Mouse (Mus musculus): ENCODE data around the gene Gm29776. TPM values are rescaled to one million over a fixed set of nuclear protein-coding genes. Genes with fewer than 3 reads are reported as not detected.

The Gm29776 gene
- polyA plus RNA-seq, 1 experiment from 2014 or later, result 0.15 TPM

GRCm38 (mm10) chr14:54676290-54676689, 22.3 kb downstream of the Gm29776 start:
- Histone ChIP-seq H3K36me3 (ENCODE audit: control insufficient read depth, insufficient read depth, low read length) (peaks cover 26% of the 10 kb centered on the region), H3K4me1 (ENCODE audit: control insufficient read depth, insufficient read depth, low read length) (no peaks in the 10 kb centered on the region), H3K9me3 (replicated peaks; ENCODE audit: control insufficient read depth, low read length, poor library complexity, severe bottlenecking) (no peaks in the 10 kb centered on the region), H3K27me3 (ENCODE audit: control insufficient read depth, insufficient read depth, low read depth, low read length) (no peaks in the 10 kb centered on the region), H3K27ac (ENCODE audit: low read length) (no peak overlapping the region), H3K9ac (ENCODE audit: low read depth, low read length) (no peak overlapping the region), H3K4me2 (ENCODE audit: low read length) (no peak overlapping the region), H3K4me3 (ENCODE audit: low read depth, low read length) (no peak overlapping the region)
- ATAC-seq, result no peak
- 91% methylated on average over 5 of the region's 5 CpGs for WGBS

- Histone ChIP-seq H3K4me3 (ENCODE audit: low read depth, low read length) (no peak overlapping the region), H3K9me3 (replicated peaks; ENCODE audit: control insufficient read depth, low read length, poor library complexity, severe bottlenecking) (no peaks in the 10 kb centered on the region), H3K36me3 (ENCODE audit: control insufficient read depth, insufficient read depth, low read length) (peaks cover 25% of the 10 kb centered on the region), H3K4me1 (ENCODE audit: control insufficient read depth, insufficient read depth, low read length) (no peaks in the 10 kb centered on the region), H3K27me3 (ENCODE audit: control insufficient read depth, insufficient read depth, low read depth, low read length) (no peaks in the 10 kb centered on the region), H3K9ac (ENCODE audit: low read depth, low read length) (no peak overlapping the region), H3K4me2 (ENCODE audit: low read length) (no peak overlapping the region), H3K27ac (ENCODE audit: low read length) (no peak overlapping the region)
- 87% methylated on average over 2 of the region's 2 CpGs for WGBS
- ATAC-seq, result no peak
Observed at GRCm38 (mm10) chr14:54674317-54674716, 24.3 kb downstream of the Gm29776 start.

GRCm38 (mm10) chr14:54669381-54669780, 29.3 kb downstream of the Gm29776 start:
- no peak overlapping the region for H3K4me3 ChIP-seq (ENCODE audit: low read depth, low read length)
- no peak for ATAC-seq
- H3K27ac ChIP-seq (ENCODE audit: low read length), result no peak overlapping the region
- no peaks in the 10 kb centered on the region for H3K9me3 ChIP-seq (replicated peaks; ENCODE audit: control insufficient read depth, low read length, poor library complexity, severe bottlenecking)
- no peak overlapping the region for H3K9ac ChIP-seq (ENCODE audit: low read depth, low read length)
- no peaks in the 10 kb centered on the region for H3K27me3 ChIP-seq (ENCODE audit: control insufficient read depth, insufficient read depth, low read depth, low read length)
- 83% methylated on average over 4 of the region's 4 CpGs for WGBS
- peaks cover 24% of the 10 kb centered on the region for H3K36me3 ChIP-seq (ENCODE audit: control insufficient read depth, insufficient read depth, low read length)
- no peak overlapping the region for H3K4me2 ChIP-seq (ENCODE audit: low read length)
- no peaks in the 10 kb centered on the region for H3K4me1 ChIP-seq (ENCODE audit: control insufficient read depth, insufficient read depth, low read length)

- no peak overlapping the region for H3K4me3 ChIP-seq (ENCODE audit: low read depth, low read length)
- no peaks in the 10 kb centered on the region for H3K4me1 ChIP-seq (ENCODE audit: control insufficient read depth, insufficient read depth, low read length)
- H3K4me2 ChIP-seq (ENCODE audit: low read length), result no peak overlapping the region
- H3K27me3 ChIP-seq (ENCODE audit: control insufficient read depth, insufficient read depth, low read depth, low read length), result no peaks in the 10 kb centered on the region
- H3K9me3 ChIP-seq (replicated peaks; ENCODE audit: control insufficient read depth, low read length, poor library complexity, severe bottlenecking), result no peaks in the 10 kb centered on the region
- WGBS, result 95% methylated on average over 10 of the region's 10 CpGs
- H3K36me3 ChIP-seq (ENCODE audit: control insufficient read depth, insufficient read depth, low read length), result peaks cover 47% of the 10 kb centered on the region
- ATAC-seq, result no peak
- no peak overlapping the region for H3K9ac ChIP-seq (ENCODE audit: low read depth, low read length)
- H3K27ac ChIP-seq (ENCODE audit: low read length), result no peak overlapping the region
Observed at GRCm38 (mm10) chr14:54664477-54665222, 34.0 kb downstream of the Gm29776 start.

- WGBS, result 90% methylated on average over 2 of the region's 2 CpGs
- Histone ChIP-seq H3K4me1 (ENCODE audit: control insufficient read depth, insufficient read depth, low read length) (no peaks in the 10 kb centered on the region), H3K4me2 (ENCODE audit: low read length) (no peak overlapping the region), H3K4me3 (ENCODE audit: low read depth, low read length) (no peak overlapping the region), H3K9me3 (replicated peaks; ENCODE audit: control insufficient read depth, low read length, poor library complexity, severe bottlenecking) (no peaks in the 10 kb centered on the region), H3K27ac (ENCODE audit: low read length) (no peak overlapping the region), H3K36me3 (ENCODE audit: control insufficient read depth, insufficient read depth, low read length) (peaks cover 50% of the 10 kb centered on the region), H3K9ac (ENCODE audit: low read depth, low read length) (no peak overlapping the region), H3K27me3 (ENCODE audit: control insufficient read depth, insufficient read depth, low read depth, low read length) (no peaks in the 10 kb centered on the region)
- no peak for ATAC-seq
Observed at GRCm38 (mm10) chr14:54660009-54660408, 38.6 kb downstream of the Gm29776 start.

GRCm38 (mm10) chr14:54653496-54653895, 45.1 kb downstream of the Gm29776 start:
- peak overlapping the region; percentile 84 for H3K27ac ChIP-seq (ENCODE audit: low read length)
- H3K4me3 ChIP-seq (ENCODE audit: low read depth, low read length), result peak overlapping the region; percentile 61
- peak overlapping the region; percentile 80 for H3K4me2 ChIP-seq (ENCODE audit: low read length)
- WGBS, result 2% methylated on average over 11 of the region's 12 CpGs
- peaks cover 45% of the 10 kb centered on the region for H3K4me1 ChIP-seq (ENCODE audit: control insufficient read depth, insufficient read depth, low read length)
- H3K9me3 ChIP-seq (replicated peaks; ENCODE audit: control insufficient read depth, low read length, poor library complexity, severe bottlenecking), result no peaks in the 10 kb centered on the region
- peak; percentile 86 for ATAC-seq
- peaks cover 27% of the 10 kb centered on the region for H3K36me3 ChIP-seq (ENCODE audit: control insufficient read depth, insufficient read depth, low read length)
- H3K9ac ChIP-seq (ENCODE audit: low read depth, low read length), result peak overlapping the region; percentile 76
- no peaks in the 10 kb centered on the region for H3K27me3 ChIP-seq (ENCODE audit: control insufficient read depth, insufficient read depth, low read depth, low read length)

- H3K27me3 ChIP-seq (ENCODE audit: control insufficient read depth, insufficient read depth, low read depth, low read length), result no peaks in the 10 kb centered on the region
- peak overlapping the region; percentile 76 for H3K9ac ChIP-seq (ENCODE audit: low read depth, low read length)
- 2% methylated on average over 6 of the region's 7 CpGs for WGBS
- H3K27ac ChIP-seq (ENCODE audit: low read length), result peak overlapping the region; percentile 84
- H3K4me1 ChIP-seq (ENCODE audit: control insufficient read depth, insufficient read depth, low read length), result peaks cover 47% of the 10 kb centered on the region
- H3K4me2 ChIP-seq (ENCODE audit: low read length), result peak overlapping the region; percentile 80
- H3K36me3 ChIP-seq (ENCODE audit: control insufficient read depth, insufficient read depth, low read length), result peaks cover 27% of the 10 kb centered on the region
- ATAC-seq, result peak; percentile 23; the same call in 1 of the 2 replicates
- H3K9me3 ChIP-seq (replicated peaks; ENCODE audit: control insufficient read depth, low read length, poor library complexity, severe bottlenecking), result no peaks in the 10 kb centered on the region
- H3K4me3 ChIP-seq (ENCODE audit: low read depth, low read length), result peak overlapping the region; percentile 61
Observed at GRCm38 (mm10) chr14:54652787-54653186, 45.8 kb downstream of the Gm29776 start.

GRCm38 (mm10) chr14:54651556-54651955, 47.1 kb downstream of the Gm29776 start:
- ATAC-seq, result peak; percentile 18; the same call in 1 of the 2 replicates
- peak overlapping the region; percentile 80 for H3K4me2 ChIP-seq (ENCODE audit: low read length)
- WGBS, result 81% methylated on average over 4 of the region's 4 CpGs
- H3K9me3 ChIP-seq (replicated peaks; ENCODE audit: control insufficient read depth, low read length, poor library complexity, severe bottlenecking), result no peaks in the 10 kb centered on the region
- H3K4me1 ChIP-seq (ENCODE audit: control insufficient read depth, insufficient read depth, low read length), result peaks cover 49% of the 10 kb centered on the region
- no peak overlapping the region for H3K9ac ChIP-seq (ENCODE audit: low read depth, low read length)
- H3K27me3 ChIP-seq (ENCODE audit: control insufficient read depth, insufficient read depth, low read depth, low read length), result no peaks in the 10 kb centered on the region
- no peak overlapping the region for H3K27ac ChIP-seq (ENCODE audit: low read length)
- peaks cover 27% of the 10 kb centered on the region for H3K36me3 ChIP-seq (ENCODE audit: control insufficient read depth, insufficient read depth, low read length)
- H3K4me3 ChIP-seq (ENCODE audit: low read depth, low read length), result no peak overlapping the region

- H3K27me3 ChIP-seq (ENCODE audit: control insufficient read depth, insufficient read depth, low read depth, low read length), result no peaks in the 10 kb centered on the region
- H3K36me3 ChIP-seq (ENCODE audit: control insufficient read depth, insufficient read depth, low read length), result peaks cover 28% of the 10 kb centered on the region
- 0 out of 2 replicates have a peak overlapping the region, but pooled peaks have one; percentile 3 for H3K4me3 ChIP-seq (ENCODE audit: low read depth, low read length)
- 68% methylated on average over 23 of the region's 23 CpGs for WGBS
- no peak overlapping the region for H3K9ac ChIP-seq (ENCODE audit: low read depth, low read length)
- no peaks in the 10 kb centered on the region for H3K9me3 ChIP-seq (replicated peaks; ENCODE audit: control insufficient read depth, low read length, poor library complexity, severe bottlenecking)
- peaks cover 49% of the 10 kb centered on the region for H3K4me1 ChIP-seq (ENCODE audit: control insufficient read depth, insufficient read depth, low read length)
- peak overlapping the region; percentile 80 for H3K4me2 ChIP-seq (ENCODE audit: low read length)
- no peak overlapping the region for H3K27ac ChIP-seq (ENCODE audit: low read length)
- peak; percentile 25 for ATAC-seq
Observed at GRCm38 (mm10) chr14:54650621-54651454, 47.8 kb downstream of the Gm29776 start.
